Mouse (Mus musculus): ENCODE data around the gene Sult6b1. TPM values are rescaled to one million over a fixed set of nuclear protein-coding genes. Genes with fewer than 3 reads are reported as not detected.
A peak's percentile ranks its signal among the peaks of the same experiment; 100 is the strongest.

Sult6b1 gene
- polyA plus RNA-seq, 1 experiment from 2014 or later: 0.14 TPM

GRCm38 (mm10) chr17:78915772-78916171 is 9.0 kb upstream of the Sult6b1 start:
- peak overlapping the region; percentile 65 for H3K4me3 ChIP-seq
- ATAC-seq: peak; percentile 42
- peaks cover 20% of the 10 kb centered on the region for H3K36me3 ChIP-seq (ENCODE audit: poor library complexity, severe bottlenecking)
- H3K9me3 ChIP-seq (replicated peaks): no peaks in the 10 kb centered on the region
- peaks cover 20% of the 10 kb centered on the region for H3K4me1 ChIP-seq
- no peaks in the 10 kb centered on the region for H3K27me3 ChIP-seq
- 51% methylated on average over 6 of the region's 6 CpGs for WGBS
- H3K27ac ChIP-seq: peak overlapping the region; percentile 75; the same call in 1 of the 2 replicates
- H3K9ac ChIP-seq: peak overlapping the region; percentile 78
- H3K4me2 ChIP-seq: peak overlapping the region; percentile 77

GRCm38 (mm10) chr17:78913921-78914320 is 7.1 kb upstream of the Sult6b1 start:
- H3K4me3 ChIP-seq: no peak overlapping the region
- 70% methylated on average over 3 of the region's 3 CpGs for WGBS

GRCm38 (mm10) chr17:78912861-78913281 is 6.1 kb upstream of the Sult6b1 start:
- H3K4me2 ChIP-seq: peak overlapping the region; percentile 56
- H3K9ac ChIP-seq: peak overlapping the region; percentile 28; the same call in 1 of the 2 replicates
- no peaks in the 10 kb centered on the region for H3K36me3 ChIP-seq (ENCODE audit: poor library complexity, severe bottlenecking)
- H3K9me3 ChIP-seq (replicated peaks): no peaks in the 10 kb centered on the region
- peaks cover 17% of the 10 kb centered on the region for H3K4me1 ChIP-seq
- no peaks in the 10 kb centered on the region for H3K27me3 ChIP-seq
- WGBS: 33% methylated on average over 6 of the region's 6 CpGs
- peak; percentile 69 for ATAC-seq
- H3K4me3 ChIP-seq: peak overlapping the region; percentile 33
- no peak overlapping the region for H3K27ac ChIP-seq

More at GRCm38 (mm10) chr17:78913921-78914320, 7.1 kb upstream of the Sult6b1 start:
- peaks cover 20% of the 10 kb centered on the region for H3K4me1 ChIP-seq
- H3K9me3 ChIP-seq (replicated peaks): no peaks in the 10 kb centered on the region
- peaks cover 6% of the 10 kb centered on the region for H3K36me3 ChIP-seq (ENCODE audit: poor library complexity, severe bottlenecking)
- no peak overlapping the region for H3K27ac ChIP-seq
- no peak overlapping the region for H3K4me2 ChIP-seq
- no peak for ATAC-seq
- H3K9ac ChIP-seq: no peak overlapping the region
- no peaks in the 10 kb centered on the region for H3K27me3 ChIP-seq

GRCm38 (mm10) chr17:78909374-78909773 is 2.6 kb upstream of the Sult6b1 start:
- Histone ChIP-seq H3K4me3 (no peak overlapping the region), H3K9me3 (replicated peaks) (no peaks in the 10 kb centered on the region), H3K9ac (no peak overlapping the region), H3K4me1 (no peaks in the 10 kb centered on the region), H3K27ac (no peak overlapping the region), H3K36me3 (ENCODE audit: poor library complexity, severe bottlenecking) (no peaks in the 10 kb centered on the region), H3K4me2 (no peak overlapping the region), H3K27me3 (no peaks in the 10 kb centered on the region)
- no peak for ATAC-seq
- 81% methylated on average over 2 of the region's 2 CpGs for WGBS

GRCm38 (mm10) chr17:78903158-78903557 is 3.6 kb downstream of the Sult6b1 start:
- no peaks in the 10 kb centered on the region for H3K4me1 ChIP-seq
- WGBS: 83% methylated on average over 2 of the region's 2 CpGs
- no peak for ATAC-seq

GRCm38 (mm10) chr17:78895394-78895793 is 11.4 kb downstream of the Sult6b1 start:
- Histone ChIP-seq H3K9ac (no peak overlapping the region), H3K27ac (no peak overlapping the region), H3K36me3 (ENCODE audit: poor library complexity, severe bottlenecking) (no peaks in the 10 kb centered on the region), H3K4me2 (peak overlapping the region; percentile 27; the same call in 1 of the 2 replicates), H3K4me1 (peaks cover 3% of the 10 kb centered on the region; the same call in 1 of the 2 replicates), H3K9me3 (replicated peaks) (no peaks in the 10 kb centered on the region), H3K27me3 (no peaks in the 10 kb centered on the region), H3K4me3 (no peak overlapping the region)
- no peak for ATAC-seq
- WGBS: 39% methylated on average over 8 of the region's 8 CpGs

More at GRCm38 (mm10) chr17:78903158-78903557, 3.6 kb downstream of the Sult6b1 start:
- Histone ChIP-seq H3K27ac (no peak overlapping the region), H3K9me3 (replicated peaks) (no peaks in the 10 kb centered on the region), H3K36me3 (ENCODE audit: poor library complexity, severe bottlenecking) (no peaks in the 10 kb centered on the region), H3K4me2 (no peak overlapping the region), H3K4me3 (no peak overlapping the region), H3K9ac (no peak overlapping the region), H3K27me3 (no peaks in the 10 kb centered on the region)

- no peak for ATAC-seq
- H3K9ac ChIP-seq: no peak overlapping the region
Observed at GRCm38 (mm10) chr17:78894991-78895390, 11.8 kb downstream of the Sult6b1 start.

GRCm38 (mm10) chr17:78891020-78891419 is 15.8 kb downstream of the Sult6b1 start:
- Histone ChIP-seq H3K4me2 (no peak overlapping the region), H3K9me3 (replicated peaks) (no peaks in the 10 kb centered on the region), H3K36me3 (ENCODE audit: poor library complexity, severe bottlenecking) (no peaks in the 10 kb centered on the region), H3K9ac (no peak overlapping the region), H3K27me3 (no peaks in the 10 kb centered on the region), H3K4me1 (peaks cover 3% of the 10 kb centered on the region; the same call in 1 of the 2 replicates), H3K27ac (no peak overlapping the region), H3K4me3 (no peak overlapping the region)
- ATAC-seq: no peak
- WGBS: 86% methylated on average over 9 of the region's 9 CpGs

More at GRCm38 (mm10) chr17:78894991-78895390, 11.8 kb downstream of the Sult6b1 start:
- H3K27me3 ChIP-seq: no peaks in the 10 kb centered on the region
- no peak overlapping the region for H3K4me2 ChIP-seq
- H3K9me3 ChIP-seq (replicated peaks): no peaks in the 10 kb centered on the region
- 82% methylated on average over 7 of the region's 7 CpGs for WGBS
- no peaks in the 10 kb centered on the region for H3K36me3 ChIP-seq (ENCODE audit: poor library complexity, severe bottlenecking)
- peaks cover 3% of the 10 kb centered on the region; the same call in 1 of the 2 replicates for H3K4me1 ChIP-seq
- no peak overlapping the region for H3K4me3 ChIP-seq
- H3K27ac ChIP-seq: no peak overlapping the region

- Histone ChIP-seq H3K4me1 (no peaks in the 10 kb centered on the region), H3K4me2 (no peak overlapping the region), H3K27me3 (no peaks in the 10 kb centered on the region), H3K27ac (no peak overlapping the region), H3K4me3 (no peak overlapping the region), H3K36me3 (ENCODE audit: poor library complexity, severe bottlenecking) (no peaks in the 10 kb centered on the region), H3K9me3 (replicated peaks) (no peaks in the 10 kb centered on the region), H3K9ac (no peak overlapping the region)
- 49% methylated on average over 3 of the region's 3 CpGs for WGBS
- no peak; the same call in 1 of the 2 replicates for ATAC-seq
Observed at GRCm38 (mm10) chr17:78889184-78889583, 17.6 kb downstream of the Sult6b1 start.

- Histone ChIP-seq H3K4me2 (no peak overlapping the region), H3K4me3 (no peak overlapping the region), H3K36me3 (ENCODE audit: poor library complexity, severe bottlenecking) (no peaks in the 10 kb centered on the region), H3K9me3 (replicated peaks) (no peaks in the 10 kb centered on the region), H3K27ac (no peak overlapping the region), H3K4me1 (no peaks in the 10 kb centered on the region), H3K27me3 (no peaks in the 10 kb centered on the region), H3K9ac (no peak overlapping the region)
- ATAC-seq: no peak
- 87% methylated on average over 4 of the region's 4 CpGs for WGBS
Observed at GRCm38 (mm10) chr17:78888554-78888953, 18.2 kb downstream of the Sult6b1 start.

GRCm38 (mm10) chr17:78885286-78886065 is 21.3 kb downstream of the Sult6b1 start:
- ATAC-seq: no peak
- WGBS: 86% methylated on average over 5 of the region's 5 CpGs
- H3K27ac ChIP-seq: no peak overlapping the region

GRCm38 (mm10) chr17:78883291-78883690 is 23.5 kb downstream of the Sult6b1 start:
- H3K4me1 ChIP-seq: peaks cover 17% of the 10 kb centered on the region; the same call in 1 of the 2 replicates
- H3K9me3 ChIP-seq (replicated peaks): no peaks in the 10 kb centered on the region
- ATAC-seq: no peak
- H3K9ac ChIP-seq: no peak overlapping the region
- 91% methylated on average over 4 of the region's 4 CpGs for WGBS
- no peak overlapping the region for H3K4me2 ChIP-seq
- no peak overlapping the region for H3K4me3 ChIP-seq
- H3K27me3 ChIP-seq: no peaks in the 10 kb centered on the region
- no peak overlapping the region for H3K27ac ChIP-seq
- H3K36me3 ChIP-seq (ENCODE audit: poor library complexity, severe bottlenecking): no peaks in the 10 kb centered on the region

More at GRCm38 (mm10) chr17:78885286-78886065, 21.3 kb downstream of the Sult6b1 start:
- H3K36me3 ChIP-seq (ENCODE audit: poor library complexity, severe bottlenecking): no peaks in the 10 kb centered on the region
- no peak overlapping the region for H3K9ac ChIP-seq
- H3K27me3 ChIP-seq: no peaks in the 10 kb centered on the region
- no peak overlapping the region for H3K4me3 ChIP-seq
- H3K4me1 ChIP-seq: peaks cover 17% of the 10 kb centered on the region; the same call in 1 of the 2 replicates
- no peak overlapping the region for H3K4me2 ChIP-seq
- H3K9me3 ChIP-seq (replicated peaks): no peaks in the 10 kb centered on the region
